Mouse (Mus musculus): Measurements from ENCODE around the gene Disc1. TPM values are rescaled to one million over a fixed set of nuclear protein-coding genes. Genes with fewer than 3 reads are reported as not detected.

Disc1 gene
- polyA plus RNA-seq, 1 experiment, result 1.5 TPM

DNA sequence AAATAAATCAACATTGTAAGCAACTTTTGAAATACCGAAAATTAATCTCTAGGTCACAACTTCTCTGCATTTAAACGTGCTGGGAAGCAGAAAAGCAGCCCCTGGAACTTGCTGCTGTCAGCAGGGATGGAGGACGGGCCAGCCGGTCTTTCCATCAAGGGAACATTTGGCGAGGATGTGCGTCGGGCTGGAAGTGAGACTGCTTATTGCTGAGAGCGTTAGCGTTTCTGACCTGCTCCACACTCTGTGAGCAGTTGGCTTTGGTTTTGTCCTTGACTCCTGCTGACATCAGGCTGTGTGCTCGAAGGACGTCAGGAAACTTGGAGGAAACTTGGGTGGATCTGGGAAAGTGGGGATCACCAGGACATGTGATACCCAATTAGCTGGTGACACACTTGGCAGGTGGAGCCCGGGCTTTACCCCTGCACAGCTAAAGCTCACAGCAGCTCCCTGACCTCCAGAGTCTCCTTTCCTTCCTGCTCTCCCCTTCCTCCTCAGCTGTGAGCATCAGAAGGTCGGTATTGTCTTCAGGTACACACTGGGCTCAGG is 158.7 kb downstream of the Disc1 start:
- no peak overlapping the region for H3K27ac ChIP-seq (ENCODE audit: control insufficient read depth, insufficient read depth, low read depth, low read length, poor library complexity)
- 83% methylated on average over 13 of the region's 13 CpGs for WGBS
- TF ChIP-seq POLR2A (IDR thresholded peaks at IDR 0.05; ENCODE audit: borderline replicate concordance, control insufficient read depth, low read depth, low read length), result no peak
- no peak for TF ChIP-seq CTCF (IDR thresholded peaks at IDR 0.05; ENCODE audit: control insufficient read depth, insufficient read depth, low read length)
- H3K4me3 ChIP-seq (replicated peaks; ENCODE audit: control insufficient read depth, low read depth, low read length), result no peak overlapping the region
- H3K4me1 ChIP-seq (ENCODE audit: control insufficient read depth, insufficient read depth, low read length), result no peaks in the 10 kb centered on the region

DNA sequence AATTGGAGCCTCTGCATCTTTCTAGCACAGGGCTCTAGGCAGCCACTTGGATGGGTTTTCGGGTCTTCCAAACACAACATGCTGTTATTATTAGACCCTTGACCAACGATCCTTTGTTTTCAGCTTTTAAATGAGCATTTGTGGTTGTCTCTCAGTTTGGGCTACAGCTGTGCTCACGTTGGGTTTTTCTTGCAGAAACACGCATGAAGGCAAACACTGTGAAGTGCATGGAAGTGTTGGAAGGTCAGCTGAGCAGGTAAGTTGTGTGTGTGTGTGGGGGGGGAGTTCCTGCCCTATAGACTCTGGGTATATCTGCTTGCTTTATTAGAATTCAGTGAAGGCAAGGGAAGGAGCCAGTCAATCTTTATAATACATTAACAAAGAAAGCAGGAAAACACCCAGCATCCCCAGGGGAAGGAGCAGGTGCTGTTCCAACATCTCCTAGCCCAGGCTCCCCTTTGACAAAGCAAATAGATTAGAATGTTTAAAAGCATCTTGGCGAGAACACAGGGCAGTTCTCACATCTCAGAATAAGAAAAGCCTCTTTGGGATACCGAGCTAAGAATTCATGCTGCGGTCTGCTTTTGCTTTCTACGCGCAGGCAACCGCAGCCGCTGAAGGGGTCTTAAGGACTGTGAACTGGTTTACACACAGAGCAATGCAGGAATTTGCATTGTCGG is 164.0 kb downstream of the Disc1 start:
- no peaks in the 10 kb centered on the region for H3K4me1 ChIP-seq (ENCODE audit: control insufficient read depth, insufficient read depth, low read length)
- H3K27ac ChIP-seq (ENCODE audit: control insufficient read depth, insufficient read depth, low read depth, low read length, poor library complexity), result no peak overlapping the region
- WGBS, result 80% methylated on average over 12 of the region's 12 CpGs
- H3K4me3 ChIP-seq (replicated peaks; ENCODE audit: control insufficient read depth, low read depth, low read length), result no peak overlapping the region
- TF ChIP-seq POLR2A (IDR thresholded peaks at IDR 0.05; ENCODE audit: borderline replicate concordance, control insufficient read depth, low read depth, low read length) (no peak), CTCF (IDR thresholded peaks at IDR 0.05; ENCODE audit: control insufficient read depth, insufficient read depth, low read length) (no peak)

DNA sequence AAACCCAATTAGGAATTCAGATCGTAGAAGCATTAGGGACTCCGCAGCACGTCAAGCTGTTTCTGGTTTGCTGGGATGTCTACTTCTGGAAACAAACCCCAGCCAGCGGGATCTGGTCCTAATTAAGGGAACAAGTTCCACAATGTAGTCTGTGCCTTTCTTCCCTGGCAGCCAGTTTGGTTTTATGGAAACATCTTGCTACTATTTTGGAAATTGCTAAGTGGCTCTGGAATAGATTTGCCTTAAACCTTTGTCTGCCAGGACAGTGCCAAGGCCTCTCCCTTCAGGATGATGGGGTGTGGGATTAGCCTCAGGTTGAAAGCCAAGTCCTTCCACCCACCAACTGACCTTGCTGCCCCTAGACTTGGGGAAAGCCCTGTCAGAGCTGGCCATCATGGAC is 164.7 kb downstream of the Disc1 start:
- H3K27ac ChIP-seq (ENCODE audit: control insufficient read depth, insufficient read depth, low read depth, low read length, poor library complexity), result no peak overlapping the region
- no peaks in the 10 kb centered on the region for H3K4me1 ChIP-seq (ENCODE audit: control insufficient read depth, insufficient read depth, low read length)
- no peak overlapping the region for H3K4me3 ChIP-seq (replicated peaks; ENCODE audit: control insufficient read depth, low read depth, low read length)
- TF ChIP-seq POLR2A (IDR thresholded peaks at IDR 0.05; ENCODE audit: borderline replicate concordance, control insufficient read depth, low read depth, low read length) (no peak), CTCF (IDR thresholded peaks at IDR 0.05; ENCODE audit: control insufficient read depth, insufficient read depth, low read length) (no peak)
- WGBS, result 84% methylated on average over 4 of the region's 4 CpGs

DNA sequence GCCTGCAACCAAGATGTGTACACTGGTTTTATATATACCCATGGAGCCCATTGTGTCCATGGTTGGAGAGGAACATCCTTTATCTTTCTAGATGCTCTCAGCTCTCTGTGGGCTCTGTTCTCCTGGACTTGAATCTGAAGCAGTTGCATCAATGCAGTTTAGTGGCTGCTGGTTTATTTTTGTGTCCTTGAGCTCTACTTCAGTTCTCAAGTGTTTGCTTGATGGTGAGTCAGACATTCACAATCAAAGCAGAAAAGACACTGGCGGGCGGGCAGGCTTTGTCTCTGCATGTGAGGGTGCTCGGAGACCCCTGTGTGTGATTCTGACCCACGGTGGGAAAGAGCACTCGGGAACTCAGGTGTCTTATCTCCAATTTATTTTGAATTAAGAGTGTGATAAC is 166.6 kb downstream of the Disc1 start:
- Histone ChIP-seq H3K4me1 (ENCODE audit: control insufficient read depth, insufficient read depth, low read length) (peaks cover 2% of the 10 kb centered on the region; the same call in 1 of the 2 replicates), H3K4me3 (replicated peaks; ENCODE audit: control insufficient read depth, low read depth, low read length) (no peak overlapping the region), H3K27ac (ENCODE audit: control insufficient read depth, insufficient read depth, low read depth, low read length, poor library complexity) (no peak overlapping the region)
- TF ChIP-seq CTCF (IDR thresholded peaks at IDR 0.05; ENCODE audit: control insufficient read depth, insufficient read depth, low read length) (no peak), POLR2A (IDR thresholded peaks at IDR 0.05; ENCODE audit: borderline replicate concordance, control insufficient read depth, low read depth, low read length) (no peak)
- 78% methylated on average over 5 of the region's 5 CpGs for WGBS

DNA sequence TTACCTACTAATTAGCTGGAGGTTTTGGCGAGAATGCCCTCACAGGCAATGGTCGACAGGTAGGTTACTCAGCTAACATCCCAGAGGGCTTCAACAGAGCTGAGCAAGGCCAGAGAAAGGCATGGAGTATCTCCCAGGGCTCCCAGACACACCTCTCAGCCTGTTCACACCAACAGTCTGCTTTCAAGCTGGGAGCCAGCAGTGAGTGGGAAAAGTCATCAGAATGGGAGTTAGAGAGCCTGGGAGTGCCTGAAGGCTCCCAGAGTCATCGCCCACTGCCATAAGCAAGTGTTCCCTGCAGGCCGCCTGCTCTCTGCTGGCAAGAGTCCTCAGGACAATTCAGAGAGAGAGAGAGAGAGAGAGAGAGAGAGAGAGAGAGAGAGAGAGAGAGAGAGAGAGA is 167.1 kb downstream of the Disc1 start:
- H3K4me3 ChIP-seq (replicated peaks; ENCODE audit: control insufficient read depth, low read depth, low read length), result no peak overlapping the region
- WGBS, result 85% methylated on average over 4 of the region's 4 CpGs
- TF ChIP-seq CTCF (IDR thresholded peaks at IDR 0.05; ENCODE audit: control insufficient read depth, insufficient read depth, low read length) (no peak), POLR2A (IDR thresholded peaks at IDR 0.05; ENCODE audit: borderline replicate concordance, control insufficient read depth, low read depth, low read length) (no peak)
- H3K4me1 ChIP-seq (ENCODE audit: control insufficient read depth, insufficient read depth, low read length), result peaks cover 2% of the 10 kb centered on the region; the same call in 1 of the 2 replicates
- H3K27ac ChIP-seq (ENCODE audit: control insufficient read depth, insufficient read depth, low read depth, low read length, poor library complexity), result no peak overlapping the region

DNA sequence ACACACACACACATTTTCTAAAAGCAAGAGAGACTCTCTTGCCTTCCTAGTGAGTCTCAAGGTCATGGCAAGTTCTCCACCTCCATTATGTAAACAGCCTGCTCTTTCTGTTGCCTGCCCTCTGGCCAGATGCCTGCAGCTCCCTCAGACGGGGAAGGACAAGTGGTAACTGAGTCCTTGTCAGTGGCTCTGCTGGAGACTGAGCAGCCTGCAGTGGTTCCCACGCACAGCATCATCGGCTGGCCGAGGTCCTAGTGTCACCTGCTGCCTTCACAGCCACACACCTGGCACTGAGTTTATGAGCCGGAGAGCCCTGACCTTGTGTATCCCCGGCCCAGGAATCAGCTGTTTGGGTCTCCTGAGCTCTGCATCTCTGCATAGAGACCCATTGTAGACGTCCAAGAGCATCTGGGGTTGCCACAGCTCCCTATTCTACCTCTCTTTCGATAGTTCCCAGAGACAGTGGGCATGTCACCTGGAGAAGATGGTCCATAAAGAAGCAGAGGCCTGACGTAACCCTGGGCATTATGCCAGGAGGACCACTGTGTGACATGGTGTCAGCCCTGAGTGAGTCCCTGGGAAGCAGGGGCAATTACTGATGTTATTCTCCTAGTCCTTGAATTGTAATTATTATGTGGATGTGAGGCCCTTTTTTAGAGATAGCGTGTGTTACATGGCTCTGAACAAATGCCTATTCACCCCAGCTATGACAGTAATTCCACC is 169.2 kb downstream of the Disc1 start:
- Histone ChIP-seq H3K27ac (ENCODE audit: control insufficient read depth, insufficient read depth, low read depth, low read length, poor library complexity) (no peak overlapping the region), H3K4me1 (ENCODE audit: control insufficient read depth, insufficient read depth, low read length) (peaks cover 4% of the 10 kb centered on the region), H3K4me3 (replicated peaks; ENCODE audit: control insufficient read depth, low read depth, low read length) (no peak overlapping the region)
- TF ChIP-seq CTCF (IDR thresholded peaks at IDR 0.05; ENCODE audit: control insufficient read depth, insufficient read depth, low read length) (no peak), POLR2A (IDR thresholded peaks at IDR 0.05; ENCODE audit: borderline replicate concordance, control insufficient read depth, low read depth, low read length) (no peak)
- 78% methylated on average over 10 of the region's 10 CpGs for whole genome bisulfite sequencing

DNA sequence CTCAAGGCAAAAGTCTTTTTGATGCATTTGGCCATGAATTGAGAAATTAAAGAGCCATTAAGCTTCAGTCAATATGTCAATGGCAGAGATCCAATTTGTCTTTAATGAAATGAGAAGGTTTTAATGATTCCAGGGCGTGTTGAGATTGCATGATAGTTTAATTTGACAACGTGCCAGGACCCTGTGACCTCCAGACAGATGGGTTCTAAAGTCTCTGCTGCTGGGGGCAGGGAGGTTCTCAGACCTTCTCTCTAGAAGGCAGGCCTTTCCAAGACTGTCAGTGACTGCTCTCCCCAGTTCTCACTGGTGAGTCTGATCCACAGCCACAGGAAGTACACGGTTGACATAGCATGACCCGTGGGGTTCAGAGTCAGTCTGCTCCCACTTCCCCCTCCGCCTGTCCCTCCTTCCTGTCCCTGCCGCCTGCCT is 170.3 kb downstream of the Disc1 start:
- TF ChIP-seq POLR2A (IDR thresholded peaks at IDR 0.05; ENCODE audit: borderline replicate concordance, control insufficient read depth, low read depth, low read length) (no peak), CTCF (IDR thresholded peaks at IDR 0.05; ENCODE audit: control insufficient read depth, insufficient read depth, low read length) (no peak)
- Histone ChIP-seq H3K27ac (ENCODE audit: control insufficient read depth, insufficient read depth, low read depth, low read length, poor library complexity) (no peak overlapping the region), H3K4me1 (ENCODE audit: control insufficient read depth, insufficient read depth, low read length) (peaks cover 4% of the 10 kb centered on the region), H3K4me3 (replicated peaks; ENCODE audit: control insufficient read depth, low read depth, low read length) (no peak overlapping the region)
- WGBS, result 14% methylated on average over 6 of the region's 6 CpGs

DNA sequence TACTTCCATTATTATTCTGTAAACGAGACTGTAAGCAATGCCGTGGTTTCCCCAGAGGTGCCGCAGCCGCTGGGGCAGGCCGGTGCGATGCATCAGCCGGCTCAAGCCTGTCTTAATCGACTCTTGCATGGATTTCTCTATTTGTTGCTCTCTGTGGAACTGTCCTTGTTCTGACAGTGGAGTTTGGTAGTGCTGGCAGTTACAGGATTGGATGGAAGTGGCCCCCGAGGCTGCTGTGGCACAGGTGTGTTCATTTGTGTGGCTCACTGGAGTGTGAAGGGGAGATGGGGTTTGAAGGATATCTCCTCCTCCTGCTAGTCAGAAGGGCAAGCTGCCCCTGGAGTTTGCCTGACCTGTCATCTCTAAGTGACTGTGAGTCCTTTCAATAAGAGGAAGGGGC is 171.3 kb downstream of the Disc1 start:
- no peak overlapping the region for H3K27ac ChIP-seq (ENCODE audit: control insufficient read depth, insufficient read depth, low read depth, low read length, poor library complexity)
- WGBS, result 77% methylated on average over 9 of the region's 9 CpGs
- no peak overlapping the region for H3K4me3 ChIP-seq (replicated peaks; ENCODE audit: control insufficient read depth, low read depth, low read length)
- peaks cover 4% of the 10 kb centered on the region for H3K4me1 ChIP-seq (ENCODE audit: control insufficient read depth, insufficient read depth, low read length)
- TF ChIP-seq CTCF (IDR thresholded peaks at IDR 0.05; ENCODE audit: control insufficient read depth, insufficient read depth, low read length) (no peak), POLR2A (IDR thresholded peaks at IDR 0.05; ENCODE audit: borderline replicate concordance, control insufficient read depth, low read depth, low read length) (no peak)
